Mouse (Mus musculus) embryonic fibroblast, embryonic 13.5 days (primary cell): ENCODE measurements around the gene E430018J23Rik.

Experiments
- CTCF ChIP-seq: IDR thresholded peaks from 2 replicates; pipeline ENCODE4 v1.5.1; 2011; ENCODE audit warnings: mild to moderate bottlenecking, control low read depth, low read length, moderate library complexity, borderline replicate concordance; ENCODE audit not compliant: insufficient read depth
- POLR2A ChIP-seq: IDR thresholded peaks from 2 replicates; pipeline ENCODE4 v1.6.1; 2011; ENCODE audit warnings: low read depth, mild to moderate bottlenecking, control low read depth, low read length, moderate library complexity

DNA sequence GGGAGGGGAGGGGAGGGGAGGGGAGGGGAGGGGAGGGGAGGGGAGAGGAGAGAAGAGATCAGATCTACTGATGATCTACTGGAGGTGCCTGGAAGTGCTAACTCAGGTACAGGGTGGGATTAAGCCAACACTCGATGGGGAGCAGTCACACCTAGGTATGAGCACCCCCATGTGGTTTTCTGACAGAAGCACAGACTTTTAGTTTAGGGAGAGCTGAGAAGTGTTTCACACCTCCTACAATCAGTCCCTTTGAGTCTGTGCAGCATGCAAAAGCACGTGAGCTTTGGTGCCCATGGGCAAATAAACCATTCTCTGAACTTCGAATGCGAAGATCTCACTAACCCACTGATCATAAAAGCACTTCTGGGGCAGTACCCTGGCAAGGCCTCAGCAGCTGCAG is 51.1 kb downstream of the E430018J23Rik start:
- TF ChIP-seq POLR2A (no peak), CTCF (no peak)
